Mouse (Mus musculus): ENCODE measurements at regions not wholly inside any gene's neighbourhood (a gene's known extent, or its start where the extent isn't known, plus 50 kb on each side); places are given as distances from the start of the nearest gene placed in this dataset.

DNA sequence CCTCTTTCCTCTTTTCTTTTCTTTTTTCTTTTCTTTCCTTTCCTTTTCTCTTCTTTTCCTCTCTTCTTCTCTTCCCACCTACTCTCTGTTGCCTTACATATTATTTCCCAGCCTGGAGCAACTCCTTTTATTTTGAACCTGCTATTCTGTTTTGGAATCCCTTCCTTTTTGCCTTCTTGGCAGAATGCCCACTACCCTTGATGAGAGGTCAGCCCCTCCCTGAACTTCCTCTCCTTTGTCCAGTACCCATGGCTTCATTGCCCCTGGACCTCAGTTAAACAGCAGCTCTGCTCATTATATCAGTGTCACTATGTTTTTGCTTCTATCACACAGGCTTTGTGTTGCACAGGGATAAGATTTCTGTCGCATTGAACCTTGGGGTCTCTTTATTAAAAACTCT, 391.2 kb upstream of the Fam92a start:
- Histone ChIP-seq H3K9ac (ENCODE audit: low read depth, low read length) (no peak overlapping the region), H3K27ac (ENCODE audit: low read length) (no peak overlapping the region), H3K36me3 (ENCODE audit: control insufficient read depth, insufficient read depth, low read length) (no peaks in the 10 kb centered on the region), H3K4me2 (ENCODE audit: low read depth, low read length) (no peak overlapping the region), H3K4me3 (ENCODE audit: low read length) (no peak overlapping the region), H3K9me3 (ENCODE audit: control insufficient read depth, low read length) (no peaks in the 10 kb centered on the region), H3K4me1 (ENCODE audit: control insufficient read depth, insufficient read depth, low read length) (no peaks in the 10 kb centered on the region), H3K27me3 (replicated peaks; ENCODE audit: control insufficient read depth, insufficient read depth, low read length) (no peaks in the 10 kb centered on the region)
- ATAC-seq = no peak
- 69% methylated on average over 1 of the region's 1 CpGs for WGBS

DNA sequence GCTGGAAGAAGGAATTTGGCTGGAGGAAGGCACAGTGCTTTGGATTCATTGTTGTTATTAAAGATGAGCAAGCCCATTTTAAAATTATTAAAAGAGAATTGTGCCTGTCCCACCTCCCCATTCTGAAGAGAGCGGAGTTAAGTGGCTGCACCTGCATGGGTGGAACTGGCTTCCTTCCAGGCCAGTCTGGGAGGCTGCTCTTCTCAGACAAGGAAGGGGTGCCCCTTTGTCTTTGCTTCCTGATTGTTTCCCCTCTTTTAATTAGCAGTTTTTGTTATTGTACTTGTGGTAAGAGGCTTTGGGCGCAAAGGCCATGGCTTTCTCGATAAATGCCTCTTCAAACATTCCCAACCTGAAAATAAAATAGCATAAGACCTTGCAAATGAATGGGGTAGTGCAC, 388.7 kb upstream of the Fam92a start:
- ATAC-seq = no peak
- H3K27ac ChIP-seq (ENCODE audit: low read length) = no peak overlapping the region

DNA sequence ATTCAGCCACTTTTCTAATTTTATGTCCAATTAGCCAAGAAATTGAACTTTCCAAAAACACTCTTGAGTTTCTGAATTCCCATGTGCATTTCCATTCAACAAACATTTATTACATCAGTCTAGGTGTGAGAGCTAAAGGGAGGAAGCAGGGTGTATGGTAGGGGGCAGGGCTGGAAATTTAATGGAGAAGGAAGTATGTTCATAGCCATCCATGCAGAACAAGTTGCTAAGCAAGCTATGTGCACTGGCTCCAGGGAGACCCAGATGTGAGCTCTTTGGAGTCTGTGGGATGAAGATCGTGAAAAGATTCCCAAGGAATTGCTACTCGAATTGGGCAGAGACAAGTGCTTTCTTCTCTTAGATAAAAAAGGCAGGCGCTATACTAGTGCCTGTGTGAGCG, 388.2 kb upstream of the Fam92a start:
- Histone ChIP-seq H3K9ac (ENCODE audit: low read depth, low read length) (no peak overlapping the region), H3K9me3 (ENCODE audit: control insufficient read depth, low read length) (no peaks in the 10 kb centered on the region), H3K4me3 (ENCODE audit: low read length) (no peak overlapping the region), H3K27ac (ENCODE audit: low read length) (no peak overlapping the region), H3K36me3 (ENCODE audit: control insufficient read depth, insufficient read depth, low read length) (no peaks in the 10 kb centered on the region), H3K27me3 (replicated peaks; ENCODE audit: control insufficient read depth, insufficient read depth, low read length) (no peaks in the 10 kb centered on the region), H3K4me2 (ENCODE audit: low read depth, low read length) (no peak overlapping the region), H3K4me1 (ENCODE audit: control insufficient read depth, insufficient read depth, low read length) (no peaks in the 10 kb centered on the region)
- 80% methylated on average over 4 of the region's 4 CpGs for WGBS
- ATAC-seq = no peak

More for the DNA sequence above, 388.7 kb upstream of the Fam92a start:
- WGBS = 66% methylated on average over 3 of the region's 3 CpGs
- H3K4me2 ChIP-seq (ENCODE audit: low read depth, low read length) = no peak overlapping the region
- H3K4me3 ChIP-seq (ENCODE audit: low read length) = no peak overlapping the region
- H3K36me3 ChIP-seq (ENCODE audit: control insufficient read depth, insufficient read depth, low read length) = no peaks in the 10 kb centered on the region
- H3K4me1 ChIP-seq (ENCODE audit: control insufficient read depth, insufficient read depth, low read length) = no peaks in the 10 kb centered on the region
- no peaks in the 10 kb centered on the region for H3K9me3 ChIP-seq (ENCODE audit: control insufficient read depth, low read length)
- H3K27me3 ChIP-seq (replicated peaks; ENCODE audit: control insufficient read depth, insufficient read depth, low read length) = no peaks in the 10 kb centered on the region
- no peak overlapping the region for H3K9ac ChIP-seq (ENCODE audit: low read depth, low read length)

DNA sequence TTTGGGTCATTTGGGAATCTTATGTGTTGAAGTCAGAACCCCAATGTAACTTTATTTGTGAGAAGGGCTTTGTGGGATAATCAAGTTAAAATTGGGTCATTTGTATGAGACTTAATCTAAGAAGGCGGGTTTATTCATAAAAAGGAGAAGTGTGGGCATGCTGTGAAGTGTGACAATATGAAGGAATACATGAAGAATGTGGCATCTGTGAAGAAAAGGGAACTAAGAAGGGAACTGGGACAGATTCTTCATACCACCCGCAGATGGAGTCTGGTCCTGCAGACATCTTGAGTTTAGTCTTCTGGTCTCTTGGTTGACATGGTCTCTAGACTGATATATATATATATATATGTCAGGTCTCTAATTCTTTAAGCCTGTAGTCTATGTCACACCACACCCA, 385.3 kb upstream of the Fam92a start:
- no peaks in the 10 kb centered on the region for H3K4me1 ChIP-seq (ENCODE audit: control insufficient read depth, insufficient read depth, low read length)
- no peak overlapping the region for H3K4me2 ChIP-seq (ENCODE audit: low read depth, low read length)
- H3K4me3 ChIP-seq (ENCODE audit: low read length) = no peak overlapping the region
- WGBS = 90% methylated on average over 2 of the region's 2 CpGs
- H3K9me3 ChIP-seq (ENCODE audit: control insufficient read depth, low read length) = no peaks in the 10 kb centered on the region
- no peak for ATAC-seq
- no peak overlapping the region for H3K9ac ChIP-seq (ENCODE audit: low read depth, low read length)
- H3K27me3 ChIP-seq (replicated peaks; ENCODE audit: control insufficient read depth, insufficient read depth, low read length) = no peaks in the 10 kb centered on the region
- H3K27ac ChIP-seq (ENCODE audit: low read length) = no peak overlapping the region
- no peaks in the 10 kb centered on the region for H3K36me3 ChIP-seq (ENCODE audit: control insufficient read depth, insufficient read depth, low read length)

GRCm38 (mm10) chr4:12549265-12549664, 377.4 kb upstream of the Fam92a start:
- 89% methylated on average over 4 of the region's 4 CpGs for WGBS
- no peak for ATAC-seq
- no peak overlapping the region for H3K4me2 ChIP-seq (ENCODE audit: low read depth, low read length)
- H3K4me3 ChIP-seq (ENCODE audit: low read length) = no peak overlapping the region
- H3K27me3 ChIP-seq (replicated peaks; ENCODE audit: control insufficient read depth, insufficient read depth, low read length) = no peaks in the 10 kb centered on the region
- no peaks in the 10 kb centered on the region for H3K9me3 ChIP-seq (ENCODE audit: control insufficient read depth, low read length)
- no peak overlapping the region for H3K27ac ChIP-seq (ENCODE audit: low read length)
- H3K4me1 ChIP-seq (ENCODE audit: control insufficient read depth, insufficient read depth, low read length) = no peaks in the 10 kb centered on the region
- H3K9ac ChIP-seq (ENCODE audit: low read depth, low read length) = no peak overlapping the region
- H3K36me3 ChIP-seq (ENCODE audit: control insufficient read depth, insufficient read depth, low read length) = no peaks in the 10 kb centered on the region

- Histone ChIP-seq H3K9me3 (ENCODE audit: control insufficient read depth, low read length) (no peaks in the 10 kb centered on the region), H3K36me3 (ENCODE audit: control insufficient read depth, insufficient read depth, low read length) (no peaks in the 10 kb centered on the region), H3K4me1 (ENCODE audit: control insufficient read depth, insufficient read depth, low read length) (no peaks in the 10 kb centered on the region), H3K4me2 (ENCODE audit: low read depth, low read length) (no peak overlapping the region), H3K4me3 (ENCODE audit: low read length) (no peak overlapping the region), H3K27ac (ENCODE audit: low read length) (no peak overlapping the region), H3K27me3 (replicated peaks; ENCODE audit: control insufficient read depth, insufficient read depth, low read length) (no peaks in the 10 kb centered on the region), H3K9ac (ENCODE audit: low read depth, low read length) (no peak overlapping the region)
- no peak for ATAC-seq
- 55% methylated on average over 2 of the region's 2 CpGs for WGBS
Observed at GRCm38 (mm10) chr4:12543906-12544305, 372.1 kb upstream of the Fam92a start.

GRCm38 (mm10) chr4:12541508-12541907, 369.7 kb upstream of the Fam92a start:
- Histone ChIP-seq H3K27ac (ENCODE audit: low read length) (no peak overlapping the region), H3K4me1 (ENCODE audit: control insufficient read depth, insufficient read depth, low read length) (no peaks in the 10 kb centered on the region), H3K4me2 (ENCODE audit: low read depth, low read length) (no peak overlapping the region), H3K27me3 (replicated peaks; ENCODE audit: control insufficient read depth, insufficient read depth, low read length) (no peaks in the 10 kb centered on the region), H3K4me3 (ENCODE audit: low read length) (no peak overlapping the region), H3K9ac (ENCODE audit: low read depth, low read length) (no peak overlapping the region), H3K9me3 (ENCODE audit: control insufficient read depth, low read length) (no peaks in the 10 kb centered on the region), H3K36me3 (ENCODE audit: control insufficient read depth, insufficient read depth, low read length) (no peaks in the 10 kb centered on the region)
- no peak for ATAC-seq
- WGBS = 94% methylated on average over 1 of the region's 1 CpGs

- Histone ChIP-seq H3K9ac (ENCODE audit: low read depth, low read length) (no peak overlapping the region), H3K27me3 (replicated peaks; ENCODE audit: control insufficient read depth, insufficient read depth, low read length) (no peaks in the 10 kb centered on the region), H3K4me2 (ENCODE audit: low read depth, low read length) (no peak overlapping the region), H3K4me3 (ENCODE audit: low read length) (no peak overlapping the region), H3K27ac (ENCODE audit: low read length) (no peak overlapping the region), H3K9me3 (ENCODE audit: control insufficient read depth, low read length) (no peaks in the 10 kb centered on the region), H3K36me3 (ENCODE audit: control insufficient read depth, insufficient read depth, low read length) (no peaks in the 10 kb centered on the region), H3K4me1 (ENCODE audit: control insufficient read depth, insufficient read depth, low read length) (no peaks in the 10 kb centered on the region)
- ATAC-seq = no peak
- 29% methylated on average over 4 of the region's 4 CpGs for WGBS
Observed at GRCm38 (mm10) chr4:12539184-12539791, 367.5 kb upstream of the Fam92a start.

DNA sequence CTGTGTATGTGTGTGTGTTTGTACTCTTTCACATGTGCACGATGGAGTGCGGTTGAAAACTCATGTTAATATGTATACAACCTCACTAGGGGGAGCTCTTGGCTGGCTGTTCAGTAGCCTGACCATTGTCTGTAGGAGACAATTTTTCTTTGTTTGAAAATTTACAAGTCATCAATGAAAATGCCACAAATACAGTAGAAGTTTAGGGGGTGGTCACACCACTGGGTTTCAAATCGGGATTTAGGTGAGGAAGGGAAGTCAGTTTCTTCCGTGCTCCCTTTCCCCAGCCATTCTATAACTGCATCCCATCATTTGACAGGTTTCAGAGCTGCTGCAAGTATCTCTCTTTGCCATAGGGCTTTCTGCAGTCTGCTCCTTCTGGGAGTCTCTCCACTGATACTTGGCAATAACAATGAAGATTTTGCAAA, 366.9 kb upstream of the Fam92a start:
- no peak overlapping the region for H3K4me2 ChIP-seq (ENCODE audit: low read depth, low read length)
- 9% methylated on average over 4 of the region's 4 CpGs for WGBS

GRCm38 (mm10) chr4:12538043-12538442, 366.2 kb upstream of the Fam92a start:
- Histone ChIP-seq H3K27me3 (replicated peaks; ENCODE audit: control insufficient read depth, insufficient read depth, low read length) (no peaks in the 10 kb centered on the region), H3K4me3 (ENCODE audit: low read length) (no peak overlapping the region), H3K9me3 (ENCODE audit: control insufficient read depth, low read length) (no peaks in the 10 kb centered on the region), H3K36me3 (ENCODE audit: control insufficient read depth, insufficient read depth, low read length) (no peaks in the 10 kb centered on the region), H3K9ac (ENCODE audit: low read depth, low read length) (no peak overlapping the region), H3K4me2 (ENCODE audit: low read depth, low read length) (no peak overlapping the region), H3K4me1 (ENCODE audit: control insufficient read depth, insufficient read depth, low read length) (no peaks in the 10 kb centered on the region), H3K27ac (ENCODE audit: low read length) (no peak overlapping the region)
- WGBS = 72% methylated on average over 5 of the region's 5 CpGs
- no peak for ATAC-seq

More for the DNA sequence above, 366.9 kb upstream of the Fam92a start:
- Histone ChIP-seq H3K9me3 (ENCODE audit: control insufficient read depth, low read length) (no peaks in the 10 kb centered on the region), H3K4me3 (ENCODE audit: low read length) (no peak overlapping the region), H3K27ac (ENCODE audit: low read length) (no peak overlapping the region), H3K27me3 (replicated peaks; ENCODE audit: control insufficient read depth, insufficient read depth, low read length) (no peaks in the 10 kb centered on the region), H3K4me1 (ENCODE audit: control insufficient read depth, insufficient read depth, low read length) (no peaks in the 10 kb centered on the region), H3K36me3 (ENCODE audit: control insufficient read depth, insufficient read depth, low read length) (no peaks in the 10 kb centered on the region), H3K9ac (ENCODE audit: low read depth, low read length) (no peak overlapping the region)
- 0 out of 2 replicates have a peak, but pooled peaks have one; percentile 44 for ATAC-seq

Measured in intestine, embryonic 16.5 days (tissue).